Mouse (Mus musculus) ES-Bruce4 (cell line): Measurements from ENCODE around the gene Muc3.

ENCODE experiments used
- CTCF ChIP-seq: IDR thresholded peaks from one replicate; pipeline ENCODE4 v1.8.1; 2011; ENCODE audit warnings: low read depth, low read length
- EP300 ChIP-seq: IDR thresholded peaks from 2 replicates; pipeline ENCODE4 v1.6.1; 2011; ENCODE audit warnings: low read depth, low read length; ENCODE audit not compliant: insufficient read depth

- TF ChIP-seq CTCF (no peak), EP300 (no peak)
Observed at GRCm38 (mm10) chr5:137194488-137195120, 45.5 kb upstream of the Muc3 start.
